Mouse (Mus musculus) embryo, embryonic 9.5 days (tissue): Measurements from ENCODE around the gene Mmachc.

ENCODE experiments used
- DNase-seq: peaks from one replicate; pipeline ENCODE4 v3.0.0-alpha.2; 2017; ENCODE audit errors: extremely low spot score

Gene Mmachc

GRCm38 (mm10) chr4:116708201-116708764 is at the start of gene Mmachc, which contains the start of gene Ccdc163:
Mmachc (minus strand) TSS chr4:116708406.
Ccdc163 (plus strand) TSS chr4:116708509.
- DNase-seq: peak; percentile 84

DNA sequence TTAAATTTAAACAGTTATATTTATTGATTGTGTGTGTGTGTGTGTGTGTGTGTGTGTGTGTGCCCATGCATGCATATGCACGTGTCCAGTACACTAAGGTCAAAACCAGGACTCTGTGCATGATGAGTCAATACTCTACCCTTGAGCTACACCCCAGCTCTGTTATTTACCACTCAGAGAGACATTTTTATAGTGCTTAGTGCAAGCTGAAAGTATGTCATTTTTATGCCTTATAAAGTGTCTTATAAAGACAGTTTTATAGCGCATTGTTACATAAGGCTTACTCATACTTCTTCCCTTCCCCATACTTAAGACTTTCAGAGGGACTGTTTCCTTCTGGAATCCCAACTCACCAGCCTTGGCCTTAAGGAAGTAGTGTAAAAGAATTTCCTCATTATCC is 41.5 kb upstream of the Mmachc start:
- no peak for DNase-seq

DNA sequence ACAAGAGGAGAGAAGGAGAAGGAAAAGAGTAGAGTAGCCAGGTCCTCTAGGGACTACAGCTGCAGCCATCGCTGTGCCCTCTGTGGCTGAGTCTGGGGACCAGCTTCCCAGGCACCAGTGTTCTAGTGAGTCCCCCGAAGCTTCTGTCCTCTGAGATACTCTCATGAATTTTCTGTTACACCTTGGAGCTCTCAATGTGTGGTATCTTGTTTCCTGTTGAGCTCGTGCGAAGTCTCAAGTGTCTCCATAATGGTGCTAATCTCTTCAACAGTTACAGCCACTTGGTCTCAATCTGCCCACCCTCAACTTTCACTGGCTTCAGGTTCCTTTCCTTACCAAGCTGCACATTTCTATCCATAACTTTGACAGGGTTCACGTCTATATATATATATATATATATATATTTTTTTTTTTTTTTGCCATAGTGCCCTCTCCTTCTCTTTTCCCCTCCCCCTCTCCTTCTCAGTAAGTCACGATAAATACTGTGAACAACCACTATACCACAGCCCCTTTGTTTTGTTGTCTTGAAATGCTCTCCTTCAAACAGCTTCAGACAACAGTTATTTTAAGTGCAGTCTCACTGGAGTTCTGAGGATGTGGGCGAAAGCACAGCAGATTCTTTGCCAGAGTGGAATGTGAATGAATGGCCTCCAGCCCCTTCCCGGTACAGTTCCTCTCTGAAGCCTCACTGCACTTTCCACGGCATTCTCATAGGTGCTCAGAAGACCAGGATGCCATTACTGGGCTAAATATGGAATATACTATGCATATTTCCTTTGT is 31.0 kb upstream of the Mmachc start:
- no peak for DNase-seq

- DNase-seq: no peak
Measured at GRCm38 (mm10) chr4:116734996-116735395, 26.8 kb upstream of the Mmachc start.

DNA sequence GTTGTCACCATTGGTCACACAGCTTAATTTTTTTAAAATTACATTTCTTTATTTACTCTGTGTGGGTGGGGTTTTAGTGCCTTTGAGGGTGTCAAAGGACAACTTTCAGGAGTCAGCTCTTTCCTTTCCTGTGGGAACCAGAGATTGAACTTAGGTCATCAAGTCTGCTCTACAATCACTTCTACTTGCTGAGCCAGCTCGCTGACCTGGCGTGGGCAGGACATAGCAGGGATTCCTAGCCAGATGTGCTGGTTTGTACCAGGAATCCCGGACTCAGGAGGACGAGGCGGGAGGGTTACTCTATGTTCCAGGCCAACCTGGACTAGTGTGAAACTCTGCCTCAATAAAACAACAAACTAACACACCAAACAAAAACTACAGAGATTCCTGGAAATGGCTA is 24.1 kb upstream of the Mmachc start:
- no peak for DNase-seq

GRCm38 (mm10) chr4:116731077-116731476 is 22.9 kb upstream of the Mmachc start:
- DNase-seq: no peak

DNA sequence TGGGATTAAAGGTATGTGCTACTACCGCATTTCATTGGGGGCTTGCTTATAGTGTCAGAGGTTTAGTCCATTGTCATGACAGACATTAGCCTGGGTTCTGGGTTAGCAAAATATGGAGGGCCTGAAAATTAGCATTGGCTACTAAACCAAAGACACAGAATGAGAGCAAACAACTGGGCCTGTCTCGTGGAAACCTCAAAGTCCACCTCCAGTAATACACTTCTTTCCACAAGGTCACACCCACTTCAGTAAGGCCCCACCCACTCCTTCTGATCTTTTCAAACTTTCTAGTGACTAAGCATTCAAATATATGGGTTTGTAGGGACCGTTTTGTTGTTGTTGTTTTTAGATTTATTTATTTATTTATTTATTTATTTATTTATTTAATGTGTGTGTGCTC is 21.3 kb upstream of the Mmachc start:
- DNase-seq: no peak

DNA sequence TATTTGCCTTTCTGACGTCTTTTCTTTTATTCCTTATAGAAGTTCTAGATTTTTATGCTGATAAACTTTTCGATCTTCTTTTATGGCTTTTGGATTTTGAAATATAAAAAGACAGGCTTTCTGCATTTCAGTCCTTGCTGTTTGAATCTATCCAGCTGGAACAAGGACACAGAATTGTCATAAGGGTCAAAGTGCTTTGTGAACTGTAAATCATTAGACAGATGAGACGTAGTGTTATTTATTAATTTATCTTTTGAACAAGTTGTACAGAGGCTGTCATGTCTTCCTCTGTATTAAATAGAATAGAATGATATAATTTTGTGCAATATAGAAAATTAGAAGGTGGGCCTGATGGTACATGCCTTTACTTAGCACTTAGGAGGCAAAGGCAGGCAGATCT is 19.2 kb upstream of the Mmachc start:
- DNase-seq: no peak

DNA sequence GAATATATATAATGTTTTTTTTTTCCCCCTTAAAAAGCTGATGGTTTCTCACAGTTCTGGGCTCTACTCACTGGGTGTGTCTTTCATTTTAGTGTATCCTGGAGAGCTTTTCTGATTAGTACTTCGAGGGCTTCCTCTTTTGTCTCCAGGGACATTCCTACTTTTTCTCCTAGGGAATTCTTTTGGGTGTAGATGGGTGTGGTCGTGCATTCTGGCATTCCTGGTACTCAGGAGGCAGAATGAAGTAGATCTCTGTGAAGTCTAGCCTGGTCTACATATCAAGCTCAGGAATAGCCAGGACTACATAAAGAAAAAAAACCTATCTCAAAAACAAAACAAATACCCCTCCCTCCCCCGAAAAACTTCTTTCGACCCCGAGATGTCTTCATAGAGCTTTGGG is 17.2 kb upstream of the Mmachc start:
- no peak for DNase-seq

DNA sequence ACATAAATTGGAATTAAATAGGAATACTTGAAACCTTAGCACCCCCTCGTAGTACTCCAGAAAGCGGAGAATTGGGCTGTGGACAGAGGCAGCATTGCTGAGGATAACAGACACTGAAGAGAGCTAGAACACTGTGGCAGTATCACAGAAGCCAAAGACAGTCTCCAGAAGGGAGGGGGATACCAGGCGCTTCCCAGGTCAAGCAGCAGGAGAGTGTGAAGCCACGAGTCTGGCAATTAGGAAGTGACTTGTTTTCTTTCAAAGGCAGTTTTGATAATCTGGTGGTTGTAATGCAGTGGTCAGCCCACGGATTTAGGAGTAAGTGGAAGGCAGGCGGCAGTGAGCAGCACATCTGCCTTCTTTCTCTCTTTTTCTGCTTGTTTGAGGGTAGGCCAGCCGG is 14.0 kb upstream of the Mmachc start:
- no peak for DNase-seq

DNA sequence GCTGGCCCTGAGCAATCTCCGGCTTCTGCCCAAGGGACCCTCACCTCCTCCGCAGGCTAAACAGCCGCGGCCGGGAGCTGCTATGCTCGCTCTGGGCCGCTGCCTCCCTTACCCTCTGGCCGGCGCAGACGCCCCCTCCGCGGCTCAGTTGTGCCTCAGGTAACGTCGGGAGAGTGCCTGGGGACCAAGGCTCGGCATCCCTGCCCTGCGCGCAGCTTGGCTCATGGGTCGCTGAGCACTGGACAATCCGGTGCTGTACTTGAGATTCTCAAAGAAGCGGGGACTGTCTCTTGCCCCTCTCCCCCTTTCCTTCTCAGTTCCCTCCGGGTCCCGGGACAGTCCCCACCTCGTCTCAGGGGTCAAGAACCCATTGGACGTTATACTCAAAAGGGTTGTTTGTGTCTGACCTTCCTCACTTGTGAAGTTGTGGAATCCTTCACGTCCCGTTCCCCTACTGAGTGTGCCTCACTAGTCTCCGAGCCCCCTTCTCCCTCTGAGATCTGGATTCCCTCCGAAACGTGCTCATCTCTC is 13.0 kb upstream of the Mmachc start:
- no peak for DNase-seq

DNA sequence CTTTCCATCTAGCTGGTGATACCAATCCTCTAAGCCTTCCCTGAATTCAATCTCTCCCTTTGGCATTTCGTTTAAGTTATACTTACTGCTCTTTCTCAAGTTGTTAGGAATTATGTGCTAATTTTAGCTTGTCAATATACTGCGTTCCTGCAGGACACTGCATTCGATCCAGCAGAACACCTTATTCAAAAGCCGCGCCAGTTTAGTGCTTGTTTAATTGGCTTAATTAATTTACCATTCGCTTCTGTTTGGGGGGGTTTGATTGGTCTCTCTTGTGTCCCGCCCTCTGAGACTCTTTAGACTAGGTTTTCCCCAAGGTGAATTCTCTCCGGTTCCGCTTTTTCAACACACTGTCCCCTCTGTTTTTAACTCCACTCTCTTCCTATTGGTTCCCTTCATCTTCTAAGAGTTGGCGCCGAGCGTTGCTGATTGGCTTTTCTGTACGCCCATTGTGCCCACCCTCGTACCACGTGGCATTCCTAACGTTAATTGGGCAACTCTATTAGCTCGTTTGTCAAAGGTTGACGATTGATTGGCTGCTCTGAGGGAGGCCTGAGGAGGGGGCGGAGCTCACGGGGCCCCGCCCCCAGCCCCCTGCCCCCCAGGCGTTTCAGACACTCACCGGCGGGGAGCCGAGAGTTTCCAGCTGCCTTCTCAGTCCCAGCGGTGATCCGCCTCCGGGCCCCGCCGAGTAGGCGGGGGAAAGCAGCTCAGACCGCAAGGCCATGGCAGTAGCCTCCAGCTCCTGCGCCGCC is 12.3 kb upstream of the Mmachc start, which contains the start of gene Tesk2:
Tesk2 (plus strand) TSS at position 606 of the 755 bp plus-strand sequence.
- DNase-seq: peak; percentile 95

DNA sequence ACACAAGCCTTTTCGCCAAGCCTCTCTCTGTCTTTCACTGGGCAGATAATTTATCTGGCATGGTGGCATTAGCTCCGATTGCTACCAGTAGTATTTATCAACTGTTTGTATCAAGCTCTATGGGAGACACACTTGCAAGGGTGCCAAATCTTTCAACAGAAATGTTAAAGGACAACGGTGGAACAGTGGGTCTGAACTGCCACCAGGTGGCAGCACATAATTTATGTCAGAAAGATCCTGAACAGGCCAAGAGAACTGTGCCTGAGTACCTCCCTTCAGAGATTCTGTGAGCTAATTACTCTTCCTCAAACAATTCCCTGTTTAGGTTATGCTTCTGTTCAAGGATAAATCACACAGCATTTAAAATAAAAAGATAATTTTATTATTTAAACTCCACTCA is 11.2 kb upstream of the Mmachc start:
- peak; percentile 50 for DNase-seq

- DNase-seq: no peak
Measured at GRCm38 (mm10) chr4:116712536-116712935, 4.3 kb upstream of the Mmachc start.

- no peak for DNase-seq
Measured at GRCm38 (mm10) chr4:116710154-116710553, 1.9 kb upstream of the Mmachc start.

GRCm38 (mm10) chr4:116708791-116709390 is 685 bp upstream of the Mmachc start:
- DNase-seq: no peak

DNA sequence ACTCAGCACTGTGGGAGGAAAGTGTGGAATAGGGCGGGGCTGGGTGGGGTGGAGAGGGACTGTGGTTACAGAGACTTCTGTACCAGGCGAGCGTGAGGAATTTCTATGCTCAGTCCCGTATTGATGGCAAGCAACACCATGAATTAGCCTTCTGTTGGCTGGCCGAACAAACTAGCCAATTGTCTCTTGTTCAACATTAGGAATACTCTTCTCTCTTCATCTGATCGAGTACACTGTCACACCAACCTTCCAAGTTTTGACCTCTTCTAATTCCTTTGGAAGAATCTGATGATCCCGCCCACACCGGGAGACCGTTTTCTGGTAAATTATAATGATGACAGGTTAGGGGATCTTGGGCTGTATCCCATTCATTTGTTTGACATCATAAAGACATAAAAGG is 540 bp downstream of the Mmachc start:
- DNase-seq: no peak

- peak; percentile 71 for DNase-seq
Measured at GRCm38 (mm10) chr4:116703804-116704203, 4.4 kb downstream of the Mmachc start.

- no peak for DNase-seq
Measured at GRCm38 (mm10) chr4:116700964-116701363, 7.2 kb downstream of the Mmachc start.

DNA sequence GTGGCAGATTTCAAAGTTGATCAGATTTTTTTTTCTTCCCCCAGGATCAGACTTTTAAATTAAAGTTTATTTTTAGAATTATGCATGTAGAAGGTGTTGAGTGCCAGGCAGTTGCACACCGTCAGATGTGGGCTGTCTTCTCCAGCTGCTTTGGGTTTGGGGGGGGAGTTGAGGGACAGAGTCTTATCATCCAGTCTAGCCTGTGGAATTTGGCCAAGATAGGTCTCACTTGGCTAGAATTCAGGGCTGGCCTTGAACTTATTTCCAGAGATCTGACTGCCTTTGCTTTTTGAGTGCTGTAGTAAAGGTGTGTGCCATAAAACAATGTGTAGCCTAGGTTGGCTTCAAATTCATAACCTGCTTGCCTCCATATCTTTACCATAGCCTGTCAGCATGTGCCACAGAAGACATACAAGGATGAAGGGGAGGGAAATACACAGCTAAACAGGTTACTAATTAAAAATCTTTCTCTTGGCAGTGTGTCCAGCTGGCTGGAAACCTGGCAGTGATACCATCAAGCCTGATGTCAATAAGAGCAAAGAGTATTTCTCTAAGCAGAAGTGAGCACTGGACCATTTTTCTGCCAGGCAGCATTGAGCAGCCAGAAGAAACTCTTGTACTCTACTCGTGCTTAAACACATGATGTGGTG is 9.4 kb downstream of the Mmachc start:
- no peak for DNase-seq

DNA sequence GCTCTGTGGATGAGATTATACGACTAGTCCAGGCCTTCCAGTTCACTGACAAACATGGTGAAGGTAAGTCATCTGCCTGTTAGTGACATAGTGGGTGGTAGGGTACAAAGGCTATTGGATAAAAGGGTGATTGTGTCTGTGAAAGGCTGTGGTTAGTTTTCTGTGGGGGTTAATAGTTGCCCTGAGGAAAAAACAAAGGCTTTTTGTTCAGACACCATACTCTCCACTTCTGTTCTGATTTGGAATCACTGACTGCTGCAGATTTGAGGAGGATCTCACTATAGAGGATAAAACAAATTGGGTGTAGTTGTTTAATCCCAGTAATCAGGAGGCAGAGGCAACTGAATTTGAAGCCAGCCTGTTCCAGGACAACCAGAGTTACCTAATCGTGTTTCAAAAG is 14.4 kb downstream of the Mmachc start:
- DNase-seq: no peak

GRCm38 (mm10) chr4:116692146-116692545 is 16.1 kb downstream of the Mmachc start:
- no peak for DNase-seq
